Mouse (Mus musculus) MEL (cell line): ENCODE results near the gene Creb3.

ENCODE experiments used
- CTCF ChIP-seq, 3 experiments: IDR thresholded peaks in 2 of 3; conservative IDR thresholded peaks in 1 of 3; 2 replicates each; pipeline ENCODE4 v1.5.1; 2011 to 2012; ENCODE audit warnings: low read length in 3 of 3, low read depth in 2 of 3, mild to moderate bottlenecking in 2 of 3, improper control_type of control experiment in 1 of 3, inconsistent platforms in 1 of 3, mixed read lengths in 1 of 3, moderate library complexity in 1 of 3; ENCODE audit not compliant: control insufficient read depth in 1 of 3, insufficient read depth in 1 of 3, poor library complexity in 1 of 3, severe bottlenecking in 1 of 3
- MXI1 ChIP-seq: IDR thresholded peaks from 2 replicates; pipeline ENCODE4 v1.6.1; 2011; ENCODE audit warnings: mild to moderate bottlenecking, low read depth, low read length, improper control_type of control experiment
- TBP ChIP-seq: IDR thresholded peaks from 2 replicates; pipeline ENCODE4 v1.8.0; 2011; ENCODE audit warnings: low read depth, low read length, improper control_type of control experiment
- ZNF384 ChIP-seq: IDR thresholded peaks from 2 replicates; pipeline ENCODE4 v1.6.1; 2012; ENCODE audit warnings: low read depth, mild to moderate bottlenecking, inconsistent platforms, low read length, improper control_type of control experiment

- TF ChIP-seq MXI1, result 0 out of 2 replicates have a peak, but pooled peaks have one; percentile 12
- no peak for TF ChIP-seq TBP
- no peak for TF ChIP-seq CTCF (IDR thresholded peaks at IDR 0.05 in 2 of 3, conservative IDR thresholded peaks at IDR 0.05 in 1 of 3; ENCODE audit: control insufficient read depth in 1 of 3, insufficient read depth in 1 of 3, low read depth in 2 of 3, low read length in 3 of 3, poor library complexity in 1 of 3, severe bottlenecking in 1 of 3)
- TF ChIP-seq ZNF384, result no peak
Measured at GRCm38 (mm10) chr4:43560243-43560611, 1.9 kb upstream of the Creb3 start.
